Mouse (Mus musculus) c-Kit-positive CD71-negative TER-119-negative erythroid progenitor cells, embryonic 14.5 days (primary cell): ENCODE measurements around the gene Mgarp.
A peak's percentile ranks its signal among the peaks of the same experiment; 100 is the strongest.
"Not testable (repeated sequence)": the region's sequence is repeated elsewhere in the genome, so short reads cannot be mapped to it uniquely, and the experiment has no call there.

Experiments
- DNase-seq: peaks from one replicate; pipeline ENCODE4 v3.0.0-alpha.2; 2013; ENCODE audit warnings: low read depth

Mgarp gene

DNA sequence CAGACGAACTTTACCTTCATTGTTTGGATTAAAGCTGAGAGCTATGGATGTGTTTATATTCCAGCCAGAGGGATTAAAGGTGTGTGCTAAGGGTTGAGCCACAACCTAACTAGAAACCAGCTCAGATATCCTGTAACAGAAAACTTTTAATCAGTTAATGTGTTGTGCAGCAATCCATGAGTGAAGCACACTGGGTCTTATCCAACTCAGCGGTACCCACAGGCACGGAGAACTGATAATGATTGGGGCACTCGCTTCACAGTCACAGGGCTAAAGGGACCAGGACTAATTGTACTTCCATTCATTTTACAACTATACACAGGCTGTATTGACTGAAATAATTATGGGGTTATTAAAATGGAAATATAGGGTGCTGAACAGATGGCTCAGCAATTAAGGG, 29.6 kb downstream of the Mgarp start:
- no peak for DNase-seq

DNA sequence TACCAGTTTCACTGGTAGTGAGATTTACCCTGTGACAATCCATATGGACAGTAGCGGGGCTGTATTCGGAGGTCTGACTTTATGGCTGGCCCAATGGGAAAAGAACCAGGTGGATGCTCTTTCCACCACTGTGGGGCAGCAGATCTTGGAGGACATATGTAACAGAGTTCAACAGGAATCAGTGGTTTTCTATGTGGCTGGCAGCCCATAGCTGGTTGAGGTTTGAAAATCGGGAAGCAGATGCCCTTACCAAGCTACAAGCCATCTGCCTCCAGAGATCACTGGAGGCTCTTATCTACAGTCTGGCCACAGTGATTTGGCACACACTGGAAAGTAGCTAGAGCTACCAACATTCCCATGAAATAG, 31.0 kb downstream of the Mgarp start:
- no peak for DNase-seq

DNA sequence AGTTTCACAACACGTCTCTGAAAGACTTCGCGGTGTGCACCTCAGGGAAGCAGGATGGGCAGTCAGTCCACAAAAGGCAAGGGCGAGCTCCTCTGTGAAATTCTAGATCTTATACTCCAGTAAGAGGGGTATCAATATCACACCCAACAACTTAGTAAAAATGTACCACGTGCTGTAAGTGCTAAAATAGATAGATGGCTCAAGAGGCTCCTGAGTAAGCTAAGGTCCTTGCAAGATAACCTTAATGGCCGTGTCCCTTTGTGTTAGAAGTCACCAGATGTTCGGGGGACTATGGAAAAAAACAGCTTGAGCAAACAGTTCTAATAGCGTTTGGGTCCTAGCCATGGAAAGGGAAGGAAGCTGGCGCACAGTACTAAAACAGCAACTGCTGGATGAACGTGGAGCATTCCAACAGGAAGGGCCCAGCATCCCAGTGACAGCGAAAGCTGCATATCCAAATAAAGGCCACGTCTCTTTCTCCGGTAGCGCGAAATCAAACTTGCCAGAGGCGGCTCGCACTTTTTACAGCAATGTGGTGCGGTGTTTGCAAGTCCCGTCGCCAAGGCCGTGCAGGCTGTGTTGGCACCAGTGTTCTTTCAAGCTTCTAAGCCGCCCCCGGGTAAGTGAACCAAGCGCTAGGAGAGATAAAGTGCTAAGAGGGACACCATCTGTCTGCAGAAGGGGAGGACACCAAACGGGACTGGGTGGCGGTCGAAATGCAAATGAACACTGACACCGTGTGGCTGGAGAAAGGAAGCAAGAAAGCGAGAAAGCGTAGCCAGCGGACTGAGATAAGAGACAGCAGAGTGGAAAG, 31.6 kb downstream of the Mgarp start:
- DNase-seq, result no peak

DNA sequence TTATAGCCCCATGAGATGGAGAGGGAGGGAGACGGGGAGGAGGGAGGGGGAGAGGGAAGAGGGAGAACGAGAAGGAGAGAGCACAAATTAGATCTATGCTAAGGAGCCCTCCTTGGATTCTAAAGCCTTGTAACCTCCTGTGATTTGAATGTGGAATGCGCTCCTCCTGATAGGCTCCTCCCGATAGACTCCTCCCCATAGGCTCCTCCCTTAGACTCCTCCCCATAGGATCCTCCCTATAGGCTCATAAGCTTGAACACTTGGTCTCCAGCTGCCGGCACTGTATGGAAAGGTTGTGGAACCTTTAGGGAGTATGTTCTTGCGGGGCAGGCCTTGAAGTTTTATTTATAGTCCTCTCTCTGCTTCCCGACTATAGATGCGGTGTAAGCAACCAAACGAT, 35.5 kb downstream of the Mgarp start:
- no peak for DNase-seq

DNA sequence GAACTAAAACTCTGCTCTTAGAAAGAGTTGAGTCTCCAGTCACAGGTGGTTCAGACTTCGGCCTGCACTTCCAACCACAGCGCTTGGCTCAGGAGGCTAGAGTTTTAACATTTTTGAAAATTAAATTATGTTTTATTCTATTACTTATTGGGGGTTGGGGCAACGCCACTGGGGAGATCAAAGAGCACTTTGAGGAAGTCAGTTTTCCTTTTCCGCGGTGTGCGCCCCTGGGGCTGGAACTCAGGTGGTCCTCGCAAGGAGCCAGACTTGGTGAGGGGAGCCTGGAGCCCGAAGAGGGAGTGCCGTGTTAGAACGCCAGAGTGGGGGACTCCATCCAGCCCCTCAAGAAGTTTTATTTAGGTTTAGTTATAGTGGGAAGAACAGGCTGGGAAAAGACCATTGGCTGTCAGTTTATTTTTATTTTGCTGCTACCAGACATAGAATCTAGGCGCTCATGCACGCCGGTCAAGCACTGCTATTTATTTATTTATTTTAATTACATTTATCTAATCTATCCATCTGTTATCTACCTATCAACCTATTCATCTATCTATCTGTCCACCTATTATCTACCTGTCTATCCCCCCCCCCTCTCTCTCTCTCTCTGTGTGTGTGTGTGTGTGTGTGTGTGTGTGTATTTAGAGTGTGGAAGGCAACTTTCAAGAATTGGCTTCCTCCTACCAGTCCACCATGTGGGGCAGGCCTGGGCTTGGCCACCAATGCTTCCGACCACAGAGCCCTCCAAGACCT, 36.8 kb downstream of the Mgarp start:
- DNase-seq, result no peak

DNA sequence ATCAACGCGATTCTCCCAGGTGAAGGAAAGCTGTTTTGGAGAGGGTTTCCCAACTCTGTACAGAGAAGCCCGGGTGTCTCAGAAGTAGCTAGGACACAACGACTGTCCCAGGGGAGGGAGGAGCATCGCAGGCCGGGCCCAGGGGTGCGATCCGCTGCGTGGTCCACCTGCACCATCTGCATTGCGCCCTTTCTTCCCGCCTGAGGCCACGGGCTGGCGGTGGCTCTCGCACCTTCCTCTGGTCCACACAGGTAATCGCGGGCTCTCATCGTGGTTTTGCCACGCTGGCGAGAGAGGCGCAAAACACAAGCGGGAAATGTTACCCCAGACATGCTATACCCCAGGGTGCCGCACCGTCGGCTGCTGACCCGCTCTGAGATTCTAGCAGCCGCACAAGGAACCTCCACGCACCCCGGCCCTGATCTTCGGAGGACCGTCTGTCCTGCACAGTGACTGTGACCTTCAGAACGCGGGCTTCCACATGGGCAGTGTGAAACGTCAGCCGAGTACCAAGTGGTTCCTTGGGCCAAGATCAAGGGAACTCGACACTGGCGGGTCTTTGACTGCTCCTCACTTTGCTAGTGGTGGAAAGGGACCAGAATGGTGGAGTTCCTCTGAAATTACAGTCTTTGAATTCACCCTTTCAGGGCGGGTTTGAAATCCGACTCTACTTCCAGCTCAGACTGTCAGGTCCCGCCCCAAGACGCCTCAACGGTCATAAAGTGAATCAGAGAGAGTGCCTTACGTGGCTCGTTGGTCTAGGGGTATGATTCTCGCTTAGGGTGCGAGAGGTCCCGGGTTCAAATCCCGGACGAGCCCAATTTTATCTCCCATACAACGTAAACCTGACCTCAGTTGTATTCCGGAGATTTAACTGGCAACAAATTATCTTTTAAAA, 37.6 kb downstream of the Mgarp start:
- peak; percentile 85 for DNase-seq

DNA sequence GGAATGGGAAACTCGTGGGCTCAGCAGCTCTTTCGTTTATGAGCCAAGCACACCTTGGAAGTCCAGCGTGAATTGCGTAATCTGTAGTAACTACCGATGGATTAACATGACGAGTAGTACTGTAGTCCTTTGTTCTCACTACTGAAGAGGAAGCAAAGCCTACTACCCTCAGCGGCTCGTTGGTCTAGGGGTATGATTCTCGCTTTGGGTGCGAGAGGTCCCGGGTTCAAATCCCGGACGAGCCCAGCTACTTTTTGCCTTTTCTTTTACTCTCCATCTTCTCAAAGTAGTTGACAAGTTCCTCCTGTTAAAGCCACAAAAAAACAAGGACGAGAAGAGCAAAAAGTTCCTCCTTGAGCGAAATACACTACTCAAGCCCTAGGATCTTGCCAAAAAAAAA, 38.4 kb downstream of the Mgarp start:
- DNase-seq, result no peak

DNA sequence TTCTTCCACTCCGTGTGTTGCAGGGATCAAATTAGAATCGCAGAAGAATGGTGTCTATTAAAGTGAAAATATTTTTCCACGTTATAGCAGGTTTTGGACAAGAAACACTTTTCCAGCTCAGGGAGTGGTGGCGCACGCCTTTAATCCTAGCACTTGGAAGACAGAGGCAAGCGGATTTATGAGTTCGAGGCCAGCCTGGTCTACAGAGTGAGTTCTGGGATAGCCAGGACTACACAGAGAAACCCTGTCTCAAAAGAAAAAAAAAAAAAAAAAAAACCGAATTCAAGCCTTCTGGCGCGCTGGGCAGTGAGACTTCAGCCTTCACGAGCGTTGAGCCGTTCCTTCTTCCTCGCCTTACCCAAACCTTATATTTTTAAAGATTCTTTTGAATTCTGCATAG, 38.9 kb downstream of the Mgarp start:
- no peak for DNase-seq

DNA sequence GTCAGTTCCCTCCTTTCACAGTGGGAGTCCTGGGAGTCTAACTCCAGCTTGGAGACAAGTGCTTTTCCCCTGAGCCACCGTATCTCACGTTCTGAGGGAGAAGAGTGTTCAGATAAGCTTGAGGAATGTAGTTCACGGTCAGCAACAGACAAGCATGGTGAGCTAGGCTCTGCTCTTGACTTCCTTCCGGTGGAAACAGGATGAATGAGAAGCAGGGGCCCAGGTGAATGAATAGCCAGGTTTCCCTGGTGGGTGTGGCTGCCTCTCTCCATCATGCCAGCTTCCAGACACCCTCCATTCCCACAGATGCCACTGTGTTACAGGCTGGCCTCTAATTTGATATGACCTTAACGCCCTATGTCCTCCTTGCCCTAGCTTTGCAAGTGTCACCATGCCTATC, 39.5 kb downstream of the Mgarp start:
- no peak for DNase-seq

DNA sequence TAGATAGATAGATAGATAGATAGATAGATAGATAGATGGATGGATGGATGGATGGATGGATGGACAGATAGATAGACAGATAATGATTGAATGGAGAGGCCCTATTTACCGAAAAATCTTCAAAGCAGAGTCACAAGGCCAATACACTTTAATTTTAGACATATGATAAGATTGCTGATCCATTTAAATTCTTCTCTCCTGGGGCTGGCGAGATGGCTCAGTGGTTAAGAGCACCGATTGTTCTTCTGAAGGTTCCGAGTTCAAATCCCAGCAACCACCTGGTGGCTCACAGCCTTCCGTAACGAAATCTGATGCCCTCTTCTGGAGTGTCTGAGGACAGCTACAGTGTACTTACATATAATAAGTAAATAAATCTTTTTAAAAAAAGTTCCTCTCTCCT, 41.6 kb downstream of the Mgarp start:
- not testable (repeated sequence) for DNase-seq

DNA sequence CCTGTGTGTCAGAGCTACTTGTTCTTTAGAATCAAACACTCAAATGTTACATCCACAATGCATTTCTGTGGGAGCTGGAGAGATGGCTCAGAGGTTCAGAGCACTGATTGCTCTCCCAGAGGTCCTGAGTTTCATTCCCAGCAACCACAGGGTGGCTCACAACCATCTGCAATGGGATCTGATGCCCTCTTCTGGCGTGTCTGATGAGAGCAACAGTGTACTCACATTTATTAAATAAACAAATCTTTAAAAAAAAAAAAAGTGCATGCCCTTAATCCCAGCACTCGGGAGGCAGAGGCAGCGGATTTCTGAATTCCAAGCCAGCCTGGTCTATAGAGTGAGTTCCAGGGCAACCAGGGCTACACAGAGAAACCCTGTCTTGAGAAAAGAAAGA, 42.5 kb downstream of the Mgarp start:
- no peak for DNase-seq

DNA sequence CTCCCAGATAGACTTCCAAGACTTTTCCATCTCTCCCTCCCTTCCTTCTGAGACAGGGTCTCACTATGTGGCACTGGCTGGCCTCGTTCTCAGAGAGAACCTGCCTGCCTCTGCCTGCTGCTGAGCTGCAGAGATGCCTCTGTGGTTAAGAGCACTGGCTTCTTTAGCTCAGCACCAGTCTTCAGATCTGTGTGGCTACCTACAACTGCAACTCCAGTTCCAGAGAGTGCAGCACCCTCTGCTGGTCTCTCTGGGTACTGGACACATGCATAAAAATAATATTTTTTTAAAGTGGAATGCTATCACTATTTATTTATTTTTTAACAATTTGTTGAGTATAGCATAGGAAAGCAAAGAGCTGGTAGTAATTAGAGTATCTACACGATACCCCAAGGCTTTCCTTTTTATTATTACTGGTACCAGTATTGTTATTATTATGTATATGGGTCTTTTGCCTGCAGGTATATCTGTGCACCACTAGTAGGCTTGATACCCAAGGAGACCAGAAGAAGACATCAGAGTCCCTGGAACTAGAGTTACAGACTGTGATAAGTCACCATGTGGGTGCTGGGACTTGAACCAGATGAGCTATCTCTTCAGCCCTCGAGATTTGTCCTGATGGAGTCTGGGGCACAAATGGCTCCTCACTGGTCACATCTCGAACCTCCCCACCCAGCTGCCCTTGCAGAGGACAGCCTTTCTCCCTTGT, 43.1 kb downstream of the Mgarp start:
- no peak for DNase-seq

DNA sequence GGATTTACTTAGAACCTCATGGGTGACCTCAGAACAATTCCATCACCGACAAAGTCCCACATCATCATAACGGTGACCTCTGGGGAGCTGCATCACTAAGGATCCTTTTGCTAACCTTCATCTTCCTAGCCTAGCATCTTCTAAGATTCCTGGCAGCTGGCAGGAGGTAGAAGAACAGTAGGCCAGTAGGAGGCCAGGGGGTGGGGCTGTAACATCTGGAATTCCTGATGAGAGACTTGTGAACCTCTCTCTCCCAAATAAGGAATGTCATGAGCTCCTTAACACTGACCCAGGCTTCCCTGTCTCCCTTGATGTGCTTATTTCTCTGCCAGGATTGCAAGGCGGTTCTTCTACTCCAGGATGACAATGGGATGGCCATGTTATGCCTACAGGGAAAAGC, 45.7 kb downstream of the Mgarp start:
- DNase-seq, result no peak

DNA sequence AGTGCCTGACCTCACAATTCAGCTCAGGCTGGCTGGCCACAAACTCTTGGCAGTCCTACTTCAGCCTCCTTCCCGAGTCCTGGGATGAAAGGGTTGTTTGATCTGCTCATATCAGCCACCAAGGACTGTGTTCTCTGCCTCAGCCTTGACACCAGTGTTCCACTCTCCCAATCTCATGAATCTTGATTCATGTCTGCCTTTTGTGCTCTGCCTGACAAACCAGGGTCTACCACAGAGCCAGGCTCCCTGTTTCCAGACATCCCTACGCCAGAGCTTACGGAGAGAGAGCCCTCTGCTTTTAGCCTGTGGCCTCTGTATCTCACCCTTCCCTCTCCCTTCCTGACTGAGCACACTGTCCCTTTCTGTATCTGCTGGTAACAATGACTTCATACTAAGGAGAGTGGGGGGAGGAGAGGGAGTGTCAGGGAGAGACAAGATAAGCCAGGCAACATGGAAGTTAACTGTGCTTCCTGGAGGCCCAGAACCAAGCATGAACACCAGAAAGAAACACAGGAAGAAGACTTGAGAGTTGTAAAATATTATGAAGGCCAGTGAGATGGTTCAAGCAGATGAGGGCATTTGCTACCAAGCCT, 47.8 kb downstream of the Mgarp start:
- no peak for DNase-seq

DNA sequence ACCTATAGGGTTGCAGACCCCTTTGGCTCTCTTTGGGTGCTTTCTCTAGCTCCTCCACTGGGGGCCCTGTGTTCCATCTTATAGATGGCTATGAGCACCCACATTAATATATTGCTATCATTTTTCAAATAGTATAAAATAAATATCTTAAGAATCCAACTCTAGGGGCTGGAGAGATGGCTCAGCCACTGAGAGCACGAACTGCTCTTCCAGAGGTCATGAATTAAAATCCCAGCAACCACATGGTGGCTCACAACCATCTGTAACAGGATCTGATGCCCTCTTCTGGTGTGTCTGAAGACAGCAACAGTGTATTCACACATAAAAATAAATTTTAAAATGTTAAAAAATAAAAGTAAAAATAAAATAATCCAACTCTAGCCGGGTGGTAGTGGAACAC, 51.5 kb downstream of the Mgarp start:
- DNase-seq, result not testable (repeated sequence)

DNA sequence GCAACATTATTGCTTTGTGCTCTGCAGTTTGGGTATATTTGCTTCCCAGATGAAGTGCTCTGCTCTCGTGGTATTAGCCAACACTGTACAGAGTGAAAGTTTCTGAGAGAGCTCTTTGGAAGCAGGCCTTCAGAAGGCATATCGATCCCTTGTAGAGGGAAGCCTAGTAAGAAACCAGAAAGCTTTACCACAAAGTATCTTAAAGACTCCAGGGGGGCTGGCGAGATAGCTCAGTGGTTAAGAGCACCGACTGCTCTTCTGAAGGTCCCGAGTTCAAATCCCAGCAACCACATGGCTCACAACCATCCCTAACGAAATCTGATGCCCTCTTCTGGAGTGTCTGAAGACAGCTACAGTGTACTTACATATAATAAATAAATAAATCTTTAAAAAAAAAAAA, 52.4 kb downstream of the Mgarp start:
- not testable (repeated sequence) for DNase-seq

DNA sequence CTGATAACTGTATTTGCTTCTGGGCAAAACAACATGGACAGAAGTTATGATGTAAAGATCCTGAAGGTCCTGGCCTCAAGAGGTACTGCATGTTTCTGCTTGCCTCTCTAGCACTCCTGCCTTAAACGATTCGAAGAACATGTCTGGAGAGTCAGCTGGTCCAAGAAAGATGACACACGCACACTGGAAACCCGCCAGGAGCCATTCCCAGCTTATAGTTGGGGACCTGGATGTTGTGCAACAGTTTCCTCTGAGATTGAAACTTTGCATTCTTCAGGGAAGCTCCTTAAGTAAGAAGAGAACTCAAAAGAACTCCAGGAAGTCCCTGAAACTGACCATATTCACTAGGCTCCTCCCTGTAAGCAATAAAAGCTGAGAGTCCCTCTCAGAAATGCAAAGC, 53.3 kb downstream of the Mgarp start:
- no peak for DNase-seq

DNA sequence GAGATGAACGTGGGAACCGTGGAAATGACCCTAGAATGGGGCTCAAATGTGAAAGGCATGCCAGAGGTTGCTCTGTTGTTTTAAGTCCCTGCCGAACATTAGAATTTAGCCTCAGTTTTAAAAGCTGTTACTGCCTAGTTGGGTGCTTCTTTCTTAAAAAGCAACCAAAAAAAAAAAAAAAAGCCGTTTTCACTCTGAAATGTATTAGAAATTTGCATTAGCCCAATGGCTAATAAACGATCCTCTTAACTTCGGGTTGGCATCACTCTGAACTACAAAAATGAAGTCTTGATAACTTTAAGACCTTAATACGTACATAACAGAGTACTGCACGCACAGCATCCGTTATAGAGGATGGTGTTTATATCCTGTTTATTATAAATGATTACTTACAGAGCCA, 54.4 kb downstream of the Mgarp start:
- no peak for DNase-seq

DNA sequence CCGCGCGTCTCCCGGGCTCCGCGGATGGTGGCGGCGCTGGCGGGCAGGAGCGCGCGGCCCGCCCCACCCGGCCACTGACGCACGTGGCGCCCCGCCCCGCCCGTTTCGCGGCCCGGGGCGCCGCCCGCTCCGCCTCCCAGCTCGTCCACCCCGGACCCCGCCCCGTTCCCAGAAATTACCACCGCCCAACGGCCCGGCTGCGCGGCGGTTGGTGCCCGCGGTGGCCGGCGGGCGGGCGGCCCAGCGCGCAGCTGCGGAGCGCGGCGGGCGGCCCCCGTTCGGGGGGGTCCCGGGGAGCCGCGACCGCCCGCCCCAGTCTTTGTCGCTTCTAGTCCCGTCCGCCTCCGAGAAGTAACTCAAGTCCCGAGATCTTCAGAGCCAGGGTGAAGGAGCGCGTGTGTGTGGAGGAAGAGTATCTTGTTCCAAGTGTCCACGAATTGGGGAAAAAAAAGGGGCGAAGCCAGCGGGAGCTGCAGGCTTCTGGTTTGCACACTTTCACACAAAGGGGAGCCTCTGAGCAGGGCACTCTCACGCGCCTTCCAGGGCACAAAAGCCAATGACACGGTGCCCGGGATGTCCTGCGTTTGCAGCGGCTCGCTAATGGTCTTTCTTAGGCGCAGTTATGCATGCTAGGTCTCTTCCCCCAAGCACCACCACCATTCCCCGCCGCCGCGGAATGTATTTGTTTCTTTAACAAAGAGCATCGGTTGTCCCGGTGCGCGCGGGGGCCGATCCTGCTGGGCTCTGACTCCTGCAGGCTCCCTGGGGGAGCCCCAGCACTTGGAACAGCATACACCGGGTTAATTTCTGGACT, 55.1 kb downstream of the Mgarp start:
- DNase-seq, result no peak

DNA sequence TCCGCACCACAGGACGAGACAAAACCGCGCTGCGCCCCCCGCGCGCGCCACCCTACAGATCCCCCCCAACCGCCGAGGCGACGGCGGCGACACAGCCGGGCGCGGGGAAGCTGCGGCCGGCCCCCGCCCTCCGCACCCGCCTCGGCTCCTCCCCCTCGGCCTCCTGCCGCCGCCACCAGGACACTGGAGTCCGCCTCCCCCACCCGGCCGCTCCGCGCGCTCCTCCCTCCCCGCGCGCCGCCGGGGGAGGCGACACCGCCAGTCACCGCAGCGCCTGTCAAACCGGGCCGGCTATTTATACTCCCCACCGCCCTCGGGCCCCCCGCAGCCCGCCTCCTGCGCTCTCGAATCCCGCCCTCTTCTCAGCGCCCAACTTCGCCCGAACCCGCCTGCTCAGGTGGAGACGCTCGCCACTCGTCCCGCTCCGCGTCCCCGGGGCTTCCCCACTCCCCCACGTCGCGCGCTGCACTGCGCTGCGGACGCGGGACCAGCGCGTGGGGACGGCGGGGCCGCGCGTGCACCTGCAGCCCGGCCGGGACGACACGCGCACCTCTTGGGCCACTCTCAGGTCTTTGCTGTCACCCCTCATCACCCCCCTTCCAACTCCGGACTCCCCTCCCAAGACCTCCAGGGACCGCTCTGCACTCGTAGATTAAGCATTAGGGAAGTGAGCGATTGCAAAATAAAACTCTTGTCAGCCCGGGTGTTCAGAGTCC, 55.8 kb downstream of the Mgarp start, which contains the start of gene Elf2:
Gene Elf2, minus strand, starts transcription at position 112 of the 716 bp plus-strand sequence.
- peak; percentile 81 for DNase-seq
